Mouse (Mus musculus): ENCODE measurements at regions not wholly inside any gene's neighbourhood (a gene's known extent, or its start where the extent isn't known, plus 50 kb on each side); places are given as distances from the start of the nearest gene placed in this dataset.
"Not testable (repeated sequence)": the region's sequence is repeated elsewhere in the genome, so short reads cannot be mapped to it uniquely, and the experiment has no call there.

DNA sequence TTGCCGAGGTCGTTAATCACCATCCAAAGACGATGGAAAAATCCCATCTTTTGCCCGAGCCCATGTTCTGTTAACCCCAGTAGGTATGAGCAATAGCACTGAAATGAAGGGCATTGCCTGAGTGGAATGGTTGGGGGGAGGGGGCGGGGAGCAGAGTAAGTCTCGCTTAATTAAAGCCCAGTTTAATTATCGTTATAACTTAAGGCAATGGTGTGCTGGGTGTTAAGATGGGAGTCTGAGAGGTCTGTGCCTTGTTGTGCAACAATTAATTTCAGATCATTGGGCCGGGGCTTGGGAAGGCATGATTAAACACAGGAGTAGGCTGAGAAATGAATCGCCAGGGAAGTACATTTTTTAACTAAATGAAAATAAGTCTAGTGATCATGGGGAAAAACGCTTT lies 689.6 kb upstream of the Gm19410 start:
- Histone ChIP-seq H3K27ac (ENCODE audit: insufficient read depth, low read length) (no peak overlapping the region), H3K27me3 (ENCODE audit: control insufficient read depth, insufficient read depth, low read length) (no peaks in the 10 kb centered on the region), H3K4me1 (ENCODE audit: control insufficient read depth, insufficient read depth, insufficient read length) (no peaks in the 10 kb centered on the region), H3K36me3 (ENCODE audit: control insufficient read depth, insufficient read depth, low read length) (no peaks in the 10 kb centered on the region), H3K4me3 (ENCODE audit: extremely low read depth, insufficient read depth, insufficient read length) (no peak overlapping the region)
- WGBS, result 86% methylated on average over 10 of the region's 10 CpGs
- DNase-seq (ENCODE audit: low read depth in 1 of 2, low spot score in 2 of 2), result no peak
- TF ChIP-seq POLR2A (IDR thresholded peaks at IDR 0.05; ENCODE audit: low read depth, low read length) (no peak), CTCF (IDR thresholded peaks at IDR 0.05; ENCODE audit: extremely low read depth, insufficient read depth, insufficient read length, insufficient replicate concordance) (no peak)

- Histone ChIP-seq H3K4me3 (ENCODE audit: extremely low read depth, insufficient read depth, insufficient read length) (no peak overlapping the region), H3K36me3 (ENCODE audit: control insufficient read depth, insufficient read depth, low read length) (no peaks in the 10 kb centered on the region), H3K27ac (ENCODE audit: insufficient read depth, low read length) (no peak overlapping the region), H3K27me3 (ENCODE audit: control insufficient read depth, insufficient read depth, low read length) (no peaks in the 10 kb centered on the region), H3K4me1 (ENCODE audit: control insufficient read depth, insufficient read depth, insufficient read length) (no peaks in the 10 kb centered on the region)
- no peak for DNase-seq (ENCODE audit: low read depth in 1 of 2, low spot score in 2 of 2)
- TF ChIP-seq POLR2A (IDR thresholded peaks at IDR 0.05; ENCODE audit: low read depth, low read length) (no peak), CTCF (IDR thresholded peaks at IDR 0.05; ENCODE audit: extremely low read depth, insufficient read depth, insufficient read length, insufficient replicate concordance) (no peak)
- WGBS, result 49% methylated on average over 1 of the region's 1 CpGs
Measured at GRCm38 (mm10) chr8:35083161-35083560, 682.4 kb upstream of the Gm19410 start.

DNA sequence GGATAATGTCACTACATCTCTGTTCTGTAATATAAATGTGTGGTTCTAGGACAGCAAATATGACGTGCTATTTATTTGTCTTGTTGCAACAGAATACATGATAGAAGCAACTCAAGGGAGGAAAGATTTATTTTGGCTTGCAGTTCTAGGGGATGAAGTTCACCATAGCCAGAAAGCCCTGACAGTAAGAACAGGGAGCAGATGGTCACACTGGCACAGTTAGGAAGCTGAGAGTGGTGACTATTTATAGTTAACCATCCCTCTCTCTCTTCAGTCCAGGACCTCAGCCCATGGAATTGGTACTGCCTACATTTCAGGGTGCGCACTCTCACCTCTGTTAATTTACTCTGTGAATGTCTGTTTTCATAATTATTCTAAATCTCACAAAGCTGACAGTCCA lies 678.5 kb upstream of the Gm19410 start:
- TF ChIP-seq CTCF (IDR thresholded peaks at IDR 0.05; ENCODE audit: extremely low read depth, insufficient read depth, insufficient read length, insufficient replicate concordance) (no peak), POLR2A (IDR thresholded peaks at IDR 0.05; ENCODE audit: low read depth, low read length) (no peak)
- no peaks in the 10 kb centered on the region for H3K36me3 ChIP-seq (ENCODE audit: control insufficient read depth, insufficient read depth, low read length)
- no peaks in the 10 kb centered on the region for H3K4me1 ChIP-seq (ENCODE audit: control insufficient read depth, insufficient read depth, insufficient read length)
- H3K27ac ChIP-seq (ENCODE audit: insufficient read depth, low read length), result no peak overlapping the region
- DNase-seq (ENCODE audit: low read depth in 1 of 2, low spot score in 2 of 2), result no peak
- H3K27me3 ChIP-seq (ENCODE audit: control insufficient read depth, insufficient read depth, low read length), result no peaks in the 10 kb centered on the region
- no peak overlapping the region for H3K4me3 ChIP-seq (ENCODE audit: extremely low read depth, insufficient read depth, insufficient read length)
- whole genome bisulfite sequencing, result 95% methylated on average over 2 of the region's 2 CpGs

DNA sequence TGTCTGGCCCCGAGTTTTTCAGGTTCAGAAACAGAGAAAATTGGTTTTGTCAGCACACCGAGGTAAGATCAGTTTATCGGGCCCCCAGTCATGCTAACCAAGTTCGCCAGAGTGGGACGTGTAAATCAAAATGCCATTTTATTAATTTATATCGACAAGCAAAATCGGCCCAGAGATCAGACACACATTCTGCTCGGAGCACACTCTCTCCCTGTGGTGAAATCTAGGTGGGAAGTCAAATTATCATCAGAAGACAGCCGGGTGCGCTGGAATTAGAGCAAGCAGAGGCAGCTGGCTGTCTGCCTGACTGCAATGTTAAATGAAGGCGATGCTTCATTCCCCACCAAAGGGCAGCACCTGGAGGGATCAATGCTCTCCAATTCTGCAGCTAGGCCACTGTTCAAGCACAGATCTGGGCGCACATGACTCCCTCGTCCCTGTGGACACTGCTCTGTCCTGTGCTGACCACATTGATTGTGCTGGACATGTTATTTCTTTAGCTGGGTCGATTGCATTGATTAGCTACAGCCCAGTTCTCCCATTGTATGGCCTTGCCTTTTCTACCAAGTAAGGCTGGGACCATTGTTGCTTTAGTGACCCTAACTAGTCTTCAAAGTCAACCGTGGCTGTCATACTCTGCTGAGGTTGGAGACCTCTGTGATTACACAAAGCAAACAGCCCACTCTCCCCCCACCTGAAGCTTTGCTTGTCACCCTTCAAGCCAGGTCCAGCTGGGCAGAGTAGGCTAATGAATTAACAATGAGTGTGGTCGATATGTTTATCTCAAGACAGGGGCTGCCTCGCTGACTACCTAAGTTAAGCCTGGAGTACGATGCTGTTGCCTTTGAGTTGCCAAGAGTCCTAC lies 677.0 kb upstream of the Gm19410 start:
- no peak for TF ChIP-seq POLR2A (IDR thresholded peaks at IDR 0.05; ENCODE audit: low read depth, low read length)
- TF ChIP-seq CTCF (IDR thresholded peaks at IDR 0.05; ENCODE audit: extremely low read depth, insufficient read depth, insufficient read length, insufficient replicate concordance), result no peak
- Histone ChIP-seq H3K36me3 (ENCODE audit: control insufficient read depth, insufficient read depth, low read length) (no peaks in the 10 kb centered on the region), H3K27ac (ENCODE audit: insufficient read depth, low read length) (no peak overlapping the region), H3K27me3 (ENCODE audit: control insufficient read depth, insufficient read depth, low read length) (no peaks in the 10 kb centered on the region), H3K4me3 (ENCODE audit: extremely low read depth, insufficient read depth, insufficient read length) (no peak overlapping the region), H3K4me1 (ENCODE audit: control insufficient read depth, insufficient read depth, insufficient read length) (no peaks in the 10 kb centered on the region)
- 89% methylated on average over 18 of the region's 18 CpGs for WGBS
- DNase-seq (ENCODE audit: low read depth in 1 of 2, low spot score in 2 of 2), result no peak

DNA sequence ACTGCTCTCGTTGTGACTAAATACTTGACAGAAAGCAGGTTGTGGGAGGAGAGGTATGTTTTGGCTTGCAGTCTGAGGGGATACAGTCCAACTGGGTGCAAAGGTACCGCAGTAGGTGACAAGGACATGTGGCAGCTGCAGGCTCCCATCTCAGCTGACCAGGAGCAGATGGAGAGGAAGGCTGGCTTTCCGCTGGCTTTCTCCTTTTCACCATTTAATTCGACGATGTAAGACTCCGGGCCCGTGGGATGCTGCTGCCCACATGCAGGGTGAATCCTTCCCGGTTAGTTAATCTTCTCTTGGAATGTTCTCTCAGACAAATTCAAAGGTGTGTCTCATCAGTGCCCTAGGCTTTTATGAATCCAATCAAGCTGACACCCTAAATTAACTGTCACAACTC lies 676.1 kb upstream of the Gm19410 start:
- Histone ChIP-seq H3K36me3 (ENCODE audit: control insufficient read depth, insufficient read depth, low read length) (no peaks in the 10 kb centered on the region), H3K4me1 (ENCODE audit: control insufficient read depth, insufficient read depth, insufficient read length) (no peaks in the 10 kb centered on the region), H3K4me3 (ENCODE audit: extremely low read depth, insufficient read depth, insufficient read length) (no peak overlapping the region), H3K27me3 (ENCODE audit: control insufficient read depth, insufficient read depth, low read length) (no peaks in the 10 kb centered on the region), H3K27ac (ENCODE audit: insufficient read depth, low read length) (no peak overlapping the region)
- no peak for DNase-seq (ENCODE audit: low read depth in 1 of 2, low spot score in 2 of 2)
- WGBS, result 91% methylated on average over 8 of the region's 8 CpGs
- TF ChIP-seq CTCF (IDR thresholded peaks at IDR 0.05; ENCODE audit: extremely low read depth, insufficient read depth, insufficient read length, insufficient replicate concordance), result no peak
- no peak for TF ChIP-seq POLR2A (IDR thresholded peaks at IDR 0.05; ENCODE audit: low read depth, low read length)

DNA sequence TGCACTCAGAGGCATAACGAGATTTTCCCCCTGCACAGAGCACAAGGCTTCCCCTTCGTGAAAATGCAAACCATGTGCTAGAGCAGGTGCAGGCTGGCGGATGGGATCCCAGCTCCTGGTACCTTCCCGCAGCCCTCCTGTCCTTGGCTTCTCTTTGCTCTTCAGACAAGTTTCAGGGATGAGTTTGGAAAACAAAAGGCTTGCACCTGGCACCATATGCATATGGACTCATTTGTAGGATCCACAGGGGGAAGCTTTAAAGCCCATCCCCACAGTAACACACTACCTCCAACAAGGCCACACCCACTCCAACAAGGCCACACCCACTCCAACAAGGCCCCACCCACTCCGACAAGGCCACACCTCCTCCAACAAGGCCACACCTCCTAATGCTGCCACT lies 663.9 kb upstream of the Gm19410 start:
- no peaks in the 10 kb centered on the region for H3K36me3 ChIP-seq (ENCODE audit: control insufficient read depth, insufficient read depth, low read length)
- 87% methylated on average over 5 of the region's 5 CpGs for WGBS
- no peaks in the 10 kb centered on the region for H3K27me3 ChIP-seq (ENCODE audit: control insufficient read depth, insufficient read depth, low read length)
- no peak overlapping the region for H3K27ac ChIP-seq (ENCODE audit: insufficient read depth, low read length)
- no peak overlapping the region for H3K4me3 ChIP-seq (ENCODE audit: extremely low read depth, insufficient read depth, insufficient read length)
- no peak for DNase-seq (ENCODE audit: low read depth in 1 of 2, low spot score in 2 of 2)
- no peaks in the 10 kb centered on the region for H3K4me1 ChIP-seq (ENCODE audit: control insufficient read depth, insufficient read depth, insufficient read length)
- no peak for TF ChIP-seq POLR2A (IDR thresholded peaks at IDR 0.05; ENCODE audit: low read depth, low read length)
- no peak for TF ChIP-seq CTCF (IDR thresholded peaks at IDR 0.05; ENCODE audit: extremely low read depth, insufficient read depth, insufficient read length, insufficient replicate concordance)

- not testable (repeated sequence) for H3K4me1 ChIP-seq (ENCODE audit: control insufficient read depth, insufficient read depth, insufficient read length); H3K27me3 ChIP-seq (ENCODE audit: control insufficient read depth, insufficient read depth, low read length); H3K27ac ChIP-seq (ENCODE audit: insufficient read depth, low read length); DNase-seq (ENCODE audit: low read depth in 1 of 2, low spot score in 2 of 2); H3K36me3 ChIP-seq (ENCODE audit: control insufficient read depth, insufficient read depth, low read length); H3K4me3 ChIP-seq (ENCODE audit: extremely low read depth, insufficient read depth, insufficient read length)
- 90% methylated on average over 3 of the region's 3 CpGs for WGBS
Measured at GRCm38 (mm10) chr8:35102102-35102501, 663.5 kb upstream of the Gm19410 start.

GRCm38 (mm10) chr8:35104465-35104876 lies 661.1 kb upstream of the Gm19410 start:
- not testable (repeated sequence) for H3K27ac ChIP-seq (ENCODE audit: insufficient read depth, low read length); H3K36me3 ChIP-seq (ENCODE audit: control insufficient read depth, insufficient read depth, low read length); DNase-seq (ENCODE audit: low read depth in 1 of 2, low spot score in 2 of 2); H3K4me1 ChIP-seq (ENCODE audit: control insufficient read depth, insufficient read depth, insufficient read length); H3K27me3 ChIP-seq (ENCODE audit: control insufficient read depth, insufficient read depth, low read length); H3K4me3 ChIP-seq (ENCODE audit: extremely low read depth, insufficient read depth, insufficient read length)
